Mouse (Mus musculus): ENCODE results near the gene Acot11. TPM values are rescaled to one million over a fixed set of nuclear protein-coding genes. Genes with fewer than 3 reads are reported as not detected.
"Not testable (repeated sequence)": the region's sequence is repeated elsewhere in the genome, so short reads cannot be mapped to it uniquely, and the experiment has no call there.

Acot11 gene
- total and polyA plus RNA-seq, 2 experiments = 4.8 to 6.3 TPM

DNA sequence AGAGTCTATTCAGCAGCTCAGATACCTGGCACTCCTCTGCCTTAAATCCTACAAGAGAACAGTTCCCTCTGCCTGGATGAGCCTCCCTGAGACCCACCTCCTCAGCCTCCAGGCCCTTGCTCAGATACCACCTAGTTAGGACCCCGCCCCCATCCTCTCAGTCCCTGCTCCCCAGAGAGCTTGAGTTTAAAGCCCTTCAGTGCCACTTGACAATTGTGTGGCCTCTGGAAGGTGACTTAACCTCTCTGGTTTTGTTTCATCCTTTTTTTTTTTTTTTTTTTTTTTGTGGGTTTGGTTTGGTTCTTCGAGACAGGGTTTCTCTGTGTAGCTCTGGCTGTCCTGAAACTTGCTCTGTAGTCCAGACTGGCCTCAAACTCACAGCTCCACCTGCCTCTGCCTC, 9.5 kb downstream of the Acot11 start:
- H3K27ac ChIP-seq (replicated peaks; ENCODE audit: insufficient read depth, low read depth, low read length) = no peak overlapping the region
- no peaks in the 10 kb centered on the region for H3K27me3 ChIP-seq (ENCODE audit: control insufficient read depth, insufficient read depth, low read length)
- peaks cover 9% of the 10 kb centered on the region for H3K4me1 ChIP-seq (ENCODE audit: control insufficient read depth, insufficient read depth, low read length)
- H3K79me2 ChIP-seq (ENCODE audit: control insufficient read depth, insufficient read depth, low read length) = no peaks in the 10 kb centered on the region
- WGBS = 92% methylated on average over 2 of the region's 2 CpGs
- H3K9ac ChIP-seq (ENCODE audit: low read depth, low read length) = no peak overlapping the region
- TF ChIP-seq POLR2A (IDR thresholded peaks at IDR 0.05; ENCODE audit: extremely low read depth, insufficient read depth, low read length) = no peak
- no peak for TF ChIP-seq CTCF (IDR thresholded peaks at IDR 0.05; ENCODE audit: low read depth, low read length)
- no peak for DNase-seq (ENCODE audit: extremely low read depth, low read depth, low spot score)
- H3K36me3 ChIP-seq (ENCODE audit: control insufficient read depth, insufficient read depth, low read length) = no peaks in the 10 kb centered on the region
- H3K4me3 ChIP-seq (ENCODE audit: insufficient read depth, low read depth, low read length) = no peak overlapping the region

DNA sequence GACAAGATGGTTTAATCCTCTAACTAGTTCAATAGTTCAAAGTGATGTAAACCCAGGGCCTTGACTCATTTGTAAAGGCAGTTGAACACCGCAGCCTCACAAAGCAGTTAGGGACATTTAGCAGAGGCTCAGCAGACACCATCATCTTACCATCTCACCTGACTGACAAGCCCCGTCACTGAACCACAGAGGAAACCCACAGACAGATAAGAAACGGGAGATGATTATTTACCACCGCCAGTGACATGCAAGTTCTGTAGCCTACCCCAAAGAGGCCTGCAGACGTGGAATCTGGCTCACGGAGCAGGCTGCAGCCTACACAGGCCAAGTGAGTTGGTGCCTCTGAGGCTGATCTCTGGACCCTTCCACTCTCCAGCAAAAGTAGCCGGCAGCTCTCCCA, 10.6 kb downstream of the Acot11 start:
- 90% methylated on average over 7 of the region's 7 CpGs for WGBS
- H3K27ac ChIP-seq (replicated peaks; ENCODE audit: insufficient read depth, low read depth, low read length) = no peak overlapping the region
- no peaks in the 10 kb centered on the region for H3K79me2 ChIP-seq (ENCODE audit: control insufficient read depth, insufficient read depth, low read length)
- H3K4me1 ChIP-seq (ENCODE audit: control insufficient read depth, insufficient read depth, low read length) = peaks cover 9% of the 10 kb centered on the region
- DNase-seq (ENCODE audit: extremely low read depth, low read depth, low spot score) = no peak
- no peaks in the 10 kb centered on the region for H3K36me3 ChIP-seq (ENCODE audit: control insufficient read depth, insufficient read depth, low read length)
- no peak overlapping the region for H3K9ac ChIP-seq (ENCODE audit: low read depth, low read length)
- no peak for TF ChIP-seq CTCF (IDR thresholded peaks at IDR 0.05; ENCODE audit: low read depth, low read length)
- no peak for TF ChIP-seq POLR2A (IDR thresholded peaks at IDR 0.05; ENCODE audit: extremely low read depth, insufficient read depth, low read length)
- H3K27me3 ChIP-seq (ENCODE audit: control insufficient read depth, insufficient read depth, low read length) = no peaks in the 10 kb centered on the region
- no peak overlapping the region for H3K4me3 ChIP-seq (ENCODE audit: insufficient read depth, low read depth, low read length)

DNA sequence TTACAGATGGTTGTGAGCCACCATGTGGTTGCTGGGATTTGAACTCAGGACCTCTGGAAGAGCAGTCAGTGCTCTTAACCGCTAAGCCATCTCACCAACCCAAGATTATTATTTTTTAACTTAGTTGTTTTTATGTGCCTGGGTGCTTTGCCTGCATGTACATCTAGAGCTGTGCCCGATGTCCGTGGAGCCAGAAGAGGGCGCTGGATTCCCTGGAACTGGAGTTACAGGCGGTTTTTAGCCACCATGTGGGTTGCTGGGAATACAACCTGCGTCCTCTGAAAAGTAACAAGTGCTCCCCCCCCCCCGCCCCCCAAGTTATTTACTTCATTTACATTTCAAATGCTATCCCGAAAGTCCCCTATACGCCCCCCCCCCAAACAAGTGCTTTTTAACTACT, 11.0 kb downstream of the Acot11 start:
- not testable (repeated sequence) for DNase-seq (ENCODE audit: extremely low read depth, low read depth, low spot score); H3K36me3 ChIP-seq (ENCODE audit: control insufficient read depth, insufficient read depth, low read length); H3K27me3 ChIP-seq (ENCODE audit: control insufficient read depth, insufficient read depth, low read length); H3K79me2 ChIP-seq (ENCODE audit: control insufficient read depth, insufficient read depth, low read length); H3K4me3 ChIP-seq (ENCODE audit: insufficient read depth, low read depth, low read length); H3K4me1 ChIP-seq (ENCODE audit: control insufficient read depth, insufficient read depth, low read length); H3K9ac ChIP-seq (ENCODE audit: low read depth, low read length); H3K27ac ChIP-seq (replicated peaks; ENCODE audit: insufficient read depth, low read depth, low read length)
- WGBS = 98% methylated on average over 9 of the region's 9 CpGs

DNA sequence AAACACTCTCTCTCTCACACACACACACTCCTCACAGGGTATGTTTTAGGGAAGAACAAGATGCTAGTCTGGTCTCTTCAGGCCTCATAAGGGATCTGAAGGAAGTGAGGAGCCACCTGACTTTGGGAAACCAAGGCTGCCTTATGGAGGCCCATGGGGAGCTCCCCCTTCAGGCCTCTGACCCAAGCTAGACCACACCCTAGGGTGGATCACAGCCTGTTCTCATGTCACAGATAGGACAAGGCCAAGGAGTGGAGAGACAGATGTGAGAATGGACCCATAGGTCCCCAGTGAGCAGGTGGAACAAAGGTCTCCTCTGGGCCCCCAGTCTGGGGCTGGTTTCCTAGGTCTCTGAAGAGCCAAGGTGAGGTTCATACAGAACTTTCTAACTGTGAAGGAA, 12.5 kb downstream of the Acot11 start:
- Histone ChIP-seq H3K36me3 (ENCODE audit: control insufficient read depth, insufficient read depth, low read length) (no peaks in the 10 kb centered on the region), H3K27me3 (ENCODE audit: control insufficient read depth, insufficient read depth, low read length) (no peaks in the 10 kb centered on the region), H3K27ac (replicated peaks; ENCODE audit: insufficient read depth, low read depth, low read length) (no peak overlapping the region), H3K4me1 (ENCODE audit: control insufficient read depth, insufficient read depth, low read length) (peaks cover 9% of the 10 kb centered on the region), H3K9ac (ENCODE audit: low read depth, low read length) (no peak overlapping the region), H3K79me2 (ENCODE audit: control insufficient read depth, insufficient read depth, low read length) (no peaks in the 10 kb centered on the region), H3K4me3 (ENCODE audit: insufficient read depth, low read depth, low read length) (no peak overlapping the region)
- TF ChIP-seq CTCF (IDR thresholded peaks at IDR 0.05; ENCODE audit: low read depth, low read length) = no peak
- no peak for DNase-seq (ENCODE audit: extremely low read depth, low read depth, low spot score)

DNA sequence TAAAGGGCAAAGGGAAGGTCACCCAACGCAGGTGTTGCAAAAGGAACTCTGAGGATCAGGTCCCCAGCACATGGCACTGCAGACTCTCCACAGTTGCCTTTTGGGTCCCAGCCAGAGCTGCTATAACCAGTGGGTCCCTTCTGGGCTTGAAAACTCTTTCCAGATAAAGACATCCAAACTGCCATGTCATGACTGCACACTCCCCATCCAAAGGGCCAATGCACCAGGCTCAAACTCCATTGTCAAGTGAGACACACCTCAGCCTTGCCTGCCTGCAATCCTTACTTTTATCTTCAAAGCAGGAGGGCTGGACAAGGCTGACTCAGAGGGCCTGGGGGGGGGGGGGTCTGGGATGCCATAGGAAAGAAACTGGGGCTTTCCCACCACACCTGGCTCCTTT, 13.9 kb downstream of the Acot11 start:
- H3K9ac ChIP-seq (ENCODE audit: low read depth, low read length) = no peak overlapping the region
- no peaks in the 10 kb centered on the region for H3K36me3 ChIP-seq (ENCODE audit: control insufficient read depth, insufficient read depth, low read length)
- no peaks in the 10 kb centered on the region for H3K79me2 ChIP-seq (ENCODE audit: control insufficient read depth, insufficient read depth, low read length)
- no peak overlapping the region for H3K27ac ChIP-seq (replicated peaks; ENCODE audit: insufficient read depth, low read depth, low read length)
- peaks cover 9% of the 10 kb centered on the region for H3K4me1 ChIP-seq (ENCODE audit: control insufficient read depth, insufficient read depth, low read length)
- no peaks in the 10 kb centered on the region for H3K27me3 ChIP-seq (ENCODE audit: control insufficient read depth, insufficient read depth, low read length)
- TF ChIP-seq CTCF (IDR thresholded peaks at IDR 0.05; ENCODE audit: low read depth, low read length) = no peak
- TF ChIP-seq POLR2A (IDR thresholded peaks at IDR 0.05; ENCODE audit: extremely low read depth, insufficient read depth, low read length) = no peak
- no peak overlapping the region for H3K4me3 ChIP-seq (ENCODE audit: insufficient read depth, low read depth, low read length)
- 21% methylated on average over 1 of the region's 1 CpGs for WGBS
- DNase-seq (ENCODE audit: extremely low read depth, low read depth, low spot score) = peak; percentile 54

DNA sequence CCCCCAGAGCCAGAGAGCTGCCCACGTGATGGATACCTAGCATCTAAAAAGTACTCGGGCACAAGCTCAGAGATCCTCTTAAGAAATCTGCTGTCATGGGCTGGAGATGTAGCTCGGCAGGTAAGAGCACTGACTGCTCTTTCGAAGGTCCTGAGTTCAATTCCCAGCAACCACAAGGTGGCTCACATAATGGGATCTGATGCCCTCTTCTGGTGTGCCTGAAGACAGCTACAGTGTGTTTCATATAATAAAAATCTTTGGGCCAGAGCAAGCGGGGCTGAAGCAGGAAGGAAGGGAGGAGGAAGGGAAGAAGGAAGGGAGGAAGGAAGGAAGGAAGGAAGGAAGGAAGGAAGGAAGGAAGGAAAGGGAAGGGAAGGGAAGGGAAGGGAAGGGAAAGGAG, 14.6 kb downstream of the Acot11 start:
- not testable (repeated sequence) for H3K4me3 ChIP-seq (ENCODE audit: insufficient read depth, low read depth, low read length); H3K9ac ChIP-seq (ENCODE audit: low read depth, low read length); H3K27me3 ChIP-seq (ENCODE audit: control insufficient read depth, insufficient read depth, low read length); H3K27ac ChIP-seq (replicated peaks; ENCODE audit: insufficient read depth, low read depth, low read length); H3K4me1 ChIP-seq (ENCODE audit: control insufficient read depth, insufficient read depth, low read length); H3K79me2 ChIP-seq (ENCODE audit: control insufficient read depth, insufficient read depth, low read length); DNase-seq (ENCODE audit: extremely low read depth, low read depth, low spot score); H3K36me3 ChIP-seq (ENCODE audit: control insufficient read depth, insufficient read depth, low read length)
- 89% methylated on average over 5 of the region's 5 CpGs for WGBS

DNA sequence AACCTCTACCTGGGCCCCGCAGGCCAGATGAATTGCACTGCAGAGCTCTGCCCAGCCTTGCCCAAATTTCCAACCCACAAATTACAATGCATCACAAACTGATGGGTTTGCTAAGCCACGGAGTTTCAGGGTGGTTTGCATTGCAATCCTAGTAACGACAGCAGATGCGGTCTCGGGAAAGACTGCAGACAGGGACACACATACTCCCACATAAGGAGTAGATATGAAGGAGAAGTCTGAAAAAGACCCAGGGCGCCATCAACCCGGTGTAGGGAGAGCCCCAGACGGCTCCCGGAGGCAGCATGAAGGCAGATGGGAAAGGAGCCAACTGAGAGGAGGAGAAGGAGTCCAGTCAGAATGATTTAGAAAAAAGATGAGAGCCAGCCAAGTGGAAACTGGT, 15.1 kb downstream of the Acot11 start:
- TF ChIP-seq POLR2A (IDR thresholded peaks at IDR 0.05; ENCODE audit: extremely low read depth, insufficient read depth, low read length) (no peak), CTCF (IDR thresholded peaks at IDR 0.05; ENCODE audit: low read depth, low read length) (no peak)
- no peak overlapping the region for H3K9ac ChIP-seq (ENCODE audit: low read depth, low read length)
- H3K27me3 ChIP-seq (ENCODE audit: control insufficient read depth, insufficient read depth, low read length) = no peaks in the 10 kb centered on the region
- no peak overlapping the region for H3K27ac ChIP-seq (replicated peaks; ENCODE audit: insufficient read depth, low read depth, low read length)
- no peaks in the 10 kb centered on the region for H3K36me3 ChIP-seq (ENCODE audit: control insufficient read depth, insufficient read depth, low read length)
- peaks cover 9% of the 10 kb centered on the region for H3K4me1 ChIP-seq (ENCODE audit: control insufficient read depth, insufficient read depth, low read length)
- H3K79me2 ChIP-seq (ENCODE audit: control insufficient read depth, insufficient read depth, low read length) = no peaks in the 10 kb centered on the region
- no peak overlapping the region for H3K4me3 ChIP-seq (ENCODE audit: insufficient read depth, low read depth, low read length)
- WGBS = 66% methylated on average over 9 of the region's 9 CpGs
- DNase-seq (ENCODE audit: extremely low read depth, low read depth, low spot score) = no peak

Measured in liver, adult 2 months (tissue).